Mouse (Mus musculus): ENCODE measurements around the gene Bloc1s1. TPM values are rescaled to one million over a fixed set of nuclear protein-coding genes. Genes with fewer than 3 reads are reported as not detected.
A peak's percentile ranks its signal among the peaks of the same experiment; 100 is the strongest.

The Bloc1s1 gene
- total RNA-seq (2012; rRNA removed) (57.7 and 70.6 TPM in 2 replicates), polyA plus RNA-seq (2012; ENCODE audit: insufficient read depth in 1 of 2, insufficient read length in 2 of 2, low read depth in 1 of 2, low replicate concordance in 2 of 2, missing spikeins in 1 of 2) (10 to 100 TPM in 1 of 2 experiments, not detected in 1; 45.1 TPM)

DNA sequence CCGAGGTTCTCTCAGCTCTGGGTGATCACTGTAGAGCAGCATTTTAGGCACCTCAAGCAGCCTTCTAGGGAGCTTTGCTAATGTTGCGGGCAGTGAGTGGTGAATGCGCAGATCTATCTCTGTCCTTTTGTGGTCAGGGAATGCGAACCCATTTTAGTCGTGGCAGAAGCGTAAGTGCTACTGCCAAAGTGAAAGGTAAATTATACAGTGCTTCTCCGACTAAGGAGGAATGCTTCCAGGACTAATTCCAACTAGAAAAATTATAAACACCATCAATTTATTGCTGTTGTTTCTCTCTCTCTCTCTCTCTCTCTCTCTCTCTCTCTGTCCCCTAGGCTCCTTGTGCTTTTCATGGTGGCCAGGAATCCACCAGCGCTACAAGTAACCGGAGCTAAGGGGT lies at the start of gene Bloc1s1:
Gene Bloc1s1, minus strand, starts transcription at position 101 of the 400 bp plus-strand sequence.
- DNase-seq (ENCODE audit: low read depth, low spot score): no peak
- TF ChIP-seq RAD21 (IDR thresholded peaks at IDR 0.05; ENCODE audit: low read depth, low read length): no peak
- no peak for TF ChIP-seq ZKSCAN1 (IDR thresholded peaks at IDR 0.05; ENCODE audit: low read depth, low read length)
- no peak for TF ChIP-seq MAZ (IDR thresholded peaks at IDR 0.05; ENCODE audit: low read depth, low read length)
- no peak for TF ChIP-seq JUND (IDR thresholded peaks at IDR 0.05; ENCODE audit: low read depth, low read length)
- no peak for TF ChIP-seq GATA1 (IDR thresholded peaks at IDR 0.05; ENCODE audit: low read depth, low read length)
- TF ChIP-seq POLR2A (IDR thresholded peaks at IDR 0.05; ENCODE audit: control insufficient read depth in 1 of 2, insufficient read depth in 1 of 2, low read depth in 1 of 2, low read length in 2 of 2, poor library complexity in 1 of 2): no peak
- TF ChIP-seq CHD2 (IDR thresholded peaks at IDR 0.05; ENCODE audit: low read length): no peak
- TF ChIP-seq MEF2A (IDR thresholded peaks at IDR 0.05; ENCODE audit: extremely low read depth, insufficient replicate concordance, low read depth, low read length, poor library complexity, severe bottlenecking): no peak
- no peak for TF ChIP-seq HCFC1 (IDR thresholded peaks at IDR 0.05; ENCODE audit: low read depth, low read length)
- TF ChIP-seq ETS1 (IDR thresholded peaks at IDR 0.05; ENCODE audit: low read depth, low read length): no peak
- TF ChIP-seq MAX (IDR thresholded peaks at IDR 0.05; ENCODE audit: low read length): no peak
- TF ChIP-seq MXI1 (IDR thresholded peaks at IDR 0.05; ENCODE audit: low read depth, low read length): no peak
- TF ChIP-seq CHD1 (IDR thresholded peaks at IDR 0.05; ENCODE audit: low read depth, low read length): no peak
- TF ChIP-seq MYC (IDR thresholded peaks at IDR 0.05; ENCODE audit: low read depth, low read length): no peak
- no peak for TF ChIP-seq GABPA (IDR thresholded peaks at IDR 0.05; ENCODE audit: low read depth, low read length)
- TF ChIP-seq RCOR1 (IDR thresholded peaks at IDR 0.05; ENCODE audit: low read depth, low read length): no peak
- no peak for TF ChIP-seq ZNF384 (IDR thresholded peaks at IDR 0.05; ENCODE audit: low read depth, low read length)
- TF ChIP-seq SIN3A (IDR thresholded peaks at IDR 0.05; ENCODE audit: low read length): no peak
- Histone ChIP-seq H3K27ac (ENCODE audit: control insufficient read depth, low read depth, low read length) (peak within 1 kb of the TSS; percentile 46), H3K79me2 (ENCODE audit: control insufficient read depth, insufficient read depth, low read length, poor library complexity) (peaks cover 3% of the 10 kb centered on the region; the same call in 1 of the 2 replicates), H3K4me1 (ENCODE audit: control insufficient read depth in 1 of 2, insufficient read depth in 2 of 2, low read length in 2 of 2) (peaks cover 0 to 20% of the 10 kb centered on the region in 2 experiments; a peak in 3 of 4 replicates), H3K36me3 (ENCODE audit: control insufficient read depth in 1 of 2, insufficient read depth in 2 of 2, low read length in 2 of 2) (peaks cover 0 to 2% of the 10 kb centered on the region in 2 experiments; a peak in 1 of 4 replicates), H3K27me3 (ENCODE audit: control insufficient read depth in 1 of 2, insufficient read depth in 2 of 2, low read length in 2 of 2) (peaks cover 2 to 4% of the 10 kb centered on the region in 2 experiments; a peak in 2 of 4 replicates), H3K4me3 (ENCODE audit: control insufficient read depth in 1 of 2, insufficient read depth in 1 of 2, low read depth in 2 of 2, low read length in 2 of 2) (peak within 1 kb of the TSS; percentile 65 to 79), H3K9me3 (replicated peaks; ENCODE audit: insufficient read depth, low read length) (no peaks in the 10 kb centered on the region), H3K9ac (ENCODE audit: control insufficient read depth, low read depth, low read length, poor library complexity, severe bottlenecking) (peak within 1 kb of the TSS; percentile 82)

DNA sequence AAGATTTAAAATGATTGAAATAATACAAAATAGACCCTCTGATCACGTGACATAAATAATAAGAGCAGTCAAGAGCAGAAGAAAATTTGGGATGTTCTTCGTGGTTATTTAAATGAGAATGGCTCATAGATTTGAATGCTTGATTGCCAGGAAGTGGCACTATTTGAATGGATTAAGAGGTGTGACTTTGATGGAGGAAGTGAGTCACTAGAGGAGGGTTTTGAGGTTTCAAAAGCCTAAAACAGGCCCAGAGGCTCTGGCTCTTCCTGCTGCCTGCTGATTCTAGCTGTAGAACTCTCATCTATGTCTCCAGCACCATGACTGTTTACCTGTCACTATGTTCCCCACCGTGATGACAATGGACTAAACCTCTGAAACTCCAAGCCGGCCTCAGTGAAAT lies 49.0 kb upstream of the Bloc1s1 start:
- Histone ChIP-seq H3K27ac (ENCODE audit: control insufficient read depth, low read depth, low read length) (no peak overlapping the region), H3K9ac (ENCODE audit: control insufficient read depth, low read depth, low read length, poor library complexity, severe bottlenecking) (no peak overlapping the region), H3K4me1 (ENCODE audit: control insufficient read depth in 1 of 2, insufficient read depth in 2 of 2, low read length in 2 of 2) (no peaks in the 10 kb centered on the region), H3K9me3 (replicated peaks; ENCODE audit: insufficient read depth, low read length) (no peaks in the 10 kb centered on the region), H3K27me3 (ENCODE audit: control insufficient read depth in 1 of 2, insufficient read depth in 2 of 2, low read length in 2 of 2) (peaks cover 0 to under 1% of the 10 kb centered on the region in 2 experiments; a peak in 1 of 4 replicates), H3K36me3 (ENCODE audit: control insufficient read depth in 1 of 2, insufficient read depth in 2 of 2, low read length in 2 of 2) (no peaks in the 10 kb centered on the region; a peak in 1 of 4 replicates), H3K4me3 (ENCODE audit: control insufficient read depth in 1 of 2, insufficient read depth in 1 of 2, low read depth in 2 of 2, low read length in 2 of 2) (no peak overlapping the region), H3K79me2 (ENCODE audit: control insufficient read depth, insufficient read depth, low read length, poor library complexity) (no peaks in the 10 kb centered on the region)
- TF ChIP-seq USF1 (IDR thresholded peaks at IDR 0.05; ENCODE audit: low read depth, low read length) (peak; percentile 19; the same call in 1 of the 2 replicates), CHD2 (IDR thresholded peaks at IDR 0.05; ENCODE audit: low read length) (no peak), ZC3H11A (IDR thresholded peaks at IDR 0.05; ENCODE audit: low read depth, low read length) (no peak)
- DNase-seq (ENCODE audit: low read depth, low spot score): no peak
